19 mouse cellular contexts compared by ENCODE assay signal in genomic region chr16:22100067-22100466, GRCm38 (mm10).
DNase-seq lines count a peak whose midpoint lies in the region; ATAC-seq and TF ChIP-seq lines count a peak whose summit lies in the region.
"Had no signal": no experiment of that assay in that cellular context is flagged by ENCODE, and none has a peak within 500 bp of the region (broad histone marks: within the 10 kb centered on the region; RNA-seq: fewer than 3 reads in every experiment).

No protein-coding gene starts in this region.

- intact Hi-C loops in left cerebral cortex, postnatal 4 days (cut with DNase I), result no loop called here

- peak; percentile 51 for TF ChIP-seq CTCF in midbrain, postnatal 0 days (IDR thresholded peaks at IDR 0.05)
- peak; percentile 46 for TF ChIP-seq CTCF in stomach, postnatal 0 days (IDR thresholded peaks at IDR 0.05; ENCODE audit: low read depth)

- peak; percentile 21 for DNase-seq in kidney, adult 9 months
- DNase-seq in kidney, postnatal 4 days, result no peak
- peak; percentile 10 for DNase-seq in midbrain, postnatal 0 days (ENCODE audit: low spot score)
- DNase-seq in midbrain, embryonic 14.5 days, result no peak
- peak; percentile 20 for DNase-seq in ZHBTc4 (ENCODE audit: low read depth, low spot score)
- DNase-seq in stomach, postnatal 0 days (ENCODE audit: low spot score), result no peak
- DNase-seq in left cerebral cortex, postnatal 4 days, result no peak
- DNase-seq: adrenal gland, postnatal 36 days; embryo, embryonic 11 days; kidney, adult 11 months; kidney, postnatal 25 days; lung, postnatal 10 days; thymus, postnatal 36 days had no signal

- H3K9ac ChIP-seq in midbrain, postnatal 0 days (replicated peaks; ENCODE audit: low read length, poor library complexity, severe bottlenecking), result no peak overlapping the region
- no peak overlapping the region for H3K9ac ChIP-seq in midbrain, embryonic 14.5 days (replicated peaks; ENCODE audit: low read length)
- H3K9ac ChIP-seq in stomach, postnatal 0 days (ENCODE audit: low read length), result no peak overlapping the region
- H3K9ac ChIP-seq: embryonic facial prominence, embryonic 15.5 days; heart, embryonic 12.5 days; neural tube, embryonic 13.5 days had no signal

- no peaks in the 10 kb centered on the region for H3K27me3 ChIP-seq in midbrain, postnatal 0 days (ENCODE audit: insufficient read depth, low read length)
- no peaks in the 10 kb centered on the region for H3K27me3 ChIP-seq in midbrain, embryonic 14.5 days (ENCODE audit: control insufficient read depth, insufficient read depth, low read length)
- H3K27me3 ChIP-seq in stomach, postnatal 0 days (ENCODE audit: control insufficient read depth, insufficient read depth, low read length), result no peaks in the 10 kb centered on the region
- H3K27me3 ChIP-seq: embryonic facial prominence, embryonic 15.5 days; heart, embryonic 12.5 days; neural tube, embryonic 13.5 days had no signal

- no peak overlapping the region for H3K4me2 ChIP-seq in midbrain, postnatal 0 days (ENCODE audit: low read depth, low read length, poor library complexity, severe bottlenecking)
- no peak overlapping the region for H3K4me2 ChIP-seq in midbrain, embryonic 14.5 days (ENCODE audit: low read length)
- no peak overlapping the region for H3K4me2 ChIP-seq in stomach, postnatal 0 days (replicated peaks; ENCODE audit: low read depth)
- H3K4me2 ChIP-seq: embryonic facial prominence, embryonic 15.5 days; heart, embryonic 12.5 days; neural tube, embryonic 13.5 days had no signal

- ATAC-seq in midbrain, postnatal 0 days (ENCODE audit: low FRiP score), result no peak
- no peak for ATAC-seq in midbrain, embryonic 14.5 days (ENCODE audit: low FRiP score, low TSS enrichment)
- ATAC-seq in stomach, postnatal 0 days (ENCODE audit: low FRiP score, low TSS enrichment), result no peak
- ATAC-seq: activated CD4-positive, CD25-positive, alpha-beta regulatory T cell, adult 4 months; CD4-positive, CD25-positive, alpha-beta regulatory T cell, adult 4 months had no signal

- WGBS in midbrain, postnatal 0 days, result 91% methylated on average over 2 of the region's 2 CpGs
- WGBS in midbrain, embryonic 14.5 days, result 91% methylated on average over 2 of the region's 2 CpGs
- 82% methylated on average over 2 of the region's 2 CpGs for WGBS in stomach, postnatal 0 days

- H3K4me3 ChIP-seq in midbrain, postnatal 0 days (ENCODE audit: low read depth, low read length), result no peak overlapping the region
- no peak overlapping the region for H3K4me3 ChIP-seq in midbrain, embryonic 14.5 days (replicated peaks; ENCODE audit: low read depth, low read length)
- no peak overlapping the region for H3K4me3 ChIP-seq in stomach, postnatal 0 days (ENCODE audit: low read depth, low read length)
- H3K4me3 ChIP-seq: embryonic facial prominence, embryonic 15.5 days; forebrain, embryonic 10.5 days; heart, embryonic 12.5 days; neural tube, embryonic 13.5 days had no signal

- no peaks in the 10 kb centered on the region for H3K4me1 ChIP-seq in midbrain, postnatal 0 days (ENCODE audit: insufficient read depth, low read length)
- 0 out of 2 replicates have a peak, but pooled peaks cover 3% of the 10 kb centered on the region for H3K4me1 ChIP-seq in midbrain, embryonic 14.5 days (ENCODE audit: control insufficient read depth, insufficient read depth, low read length)
- no peaks in the 10 kb centered on the region for H3K4me1 ChIP-seq in stomach, postnatal 0 days (replicated peaks; ENCODE audit: control insufficient read depth, insufficient read depth)

- no peak for TF ChIP-seq EP300 in stomach, postnatal 0 days (optimal IDR thresholded peaks at IDR 0.05)

- H3K9me3 ChIP-seq in midbrain, postnatal 0 days (ENCODE audit: low read length), result no peaks in the 10 kb centered on the region
- H3K9me3 ChIP-seq in midbrain, embryonic 14.5 days (ENCODE audit: control insufficient read depth, low read length), result no peaks in the 10 kb centered on the region
- no peaks in the 10 kb centered on the region for H3K9me3 ChIP-seq in stomach, postnatal 0 days (ENCODE audit: control insufficient read depth, low read length)
- H3K9me3 ChIP-seq: embryonic facial prominence, embryonic 15.5 days; heart, embryonic 12.5 days; neural tube, embryonic 13.5 days had no signal

- no peak overlapping the region for H3K27ac ChIP-seq in midbrain, postnatal 0 days (ENCODE audit: low read depth, low read length)
- H3K27ac ChIP-seq in midbrain, embryonic 14.5 days (replicated peaks; ENCODE audit: low read depth, low read length), result no peak overlapping the region
- H3K27ac ChIP-seq in stomach, postnatal 0 days (replicated peaks), result no peak overlapping the region
- H3K27ac ChIP-seq: embryonic facial prominence, embryonic 15.5 days; forebrain, embryonic 10.5 days; neural tube, embryonic 13.5 days had no signal

- no peaks in the 10 kb centered on the region for H3K36me3 ChIP-seq in midbrain, postnatal 0 days (ENCODE audit: insufficient read depth, low read length)
- H3K36me3 ChIP-seq in midbrain, embryonic 14.5 days (ENCODE audit: control insufficient read depth, insufficient read depth, low read length), result no peaks in the 10 kb centered on the region
- no peaks in the 10 kb centered on the region for H3K36me3 ChIP-seq in stomach, postnatal 0 days (ENCODE audit: control insufficient read depth, insufficient read depth, low read length)
- H3K36me3 ChIP-seq: neural tube, embryonic 13.5 days had no signal

Comparison
In these comparisons a context has a peak if more than half of its experiments do, and no peak if none do; other contexts are left out.
1. DNase-seq: peak in kidney, adult 9 months (single experiment), midbrain, postnatal 0 days (single experiment) and ZHBTc4 (single experiment); none in kidney, postnatal 4 days (0 of 2), midbrain, embryonic 14.5 days (single experiment), stomach, postnatal 0 days (single experiment) and left cerebral cortex, postnatal 4 days (single experiment).